Mouse (Mus musculus) forebrain, postnatal 0 days (tissue): ENCODE results near the gene Sept6. TPM values are rescaled to one million over a fixed set of nuclear protein-coding genes. Genes with fewer than 3 reads are reported as not detected.

ENCODE experiments used
- ATAC-seq: fragments of 200-750 bp; cut with Nextera tagmentation; 2 replicates; pipeline ENCODE4 v1.8.0; 2017; ENCODE audit warnings: mild to moderate bottlenecking, moderate library complexity
- DNase-seq: peaks from one replicate; pipeline ENCODE4 v3.0.0-alpha.2; 2015
- H3K27ac ChIP-seq: fragments of 300-500 bp; sonication (generic); 2 replicates; pipeline ENCODE4 v1.5.1; 2014; ENCODE audit warnings: low read depth, mild to moderate bottlenecking, antibody characterized with exemption, low read length, moderate library complexity, mixed read lengths
- H3K27me3 ChIP-seq: fragments of 300-500 bp; sonication (generic); 2 replicates; pipeline ENCODE4 v1.6.1; 2014; ENCODE audit warnings: mild to moderate bottlenecking, low read length, mixed read lengths; ENCODE audit not compliant: insufficient read depth
- H3K36me3 ChIP-seq: fragments of 300-500 bp; sonication (generic); 2 replicates; pipeline ENCODE4 v1.6.1; 2014; ENCODE audit warnings: mild to moderate bottlenecking, moderate library complexity; ENCODE audit not compliant: insufficient read depth
- H3K4me1 ChIP-seq: fragments of 300-500 bp; sonication (generic); 2 replicates; pipeline ENCODE4 v1.6.1; 2014; ENCODE audit warnings: antibody characterized with exemption; ENCODE audit not compliant: insufficient read depth
- H3K4me2 ChIP-seq: fragments of 300-500 bp; sonication (generic); 2 replicates; pipeline ENCODE4 v1.6.1; 2014; ENCODE audit warnings: low read depth, mild to moderate bottlenecking, moderate library complexity
- H3K4me3 ChIP-seq: fragments of 300-500 bp; sonication (generic); 2 replicates; pipeline ENCODE4 v1.5.1; 2014; ENCODE audit warnings: low read depth, low read length, mixed read lengths
- H3K9ac ChIP-seq: fragments of 300-500 bp; sonication (generic); 2 replicates; pipeline ENCODE4 v1.6.1; 2014; ENCODE audit warnings: mild to moderate bottlenecking
- H3K9me3 ChIP-seq: fragments of 300-500 bp; sonication (generic); 2 replicates; pipeline ENCODE4 v1.6.1; 2016; ENCODE audit warnings: low read length
- CTCF ChIP-seq: sonication (generic); IDR thresholded peaks from 2 replicates; pipeline ENCODE4 v1.5.1; 2016; ENCODE audit warnings: antibody characterized with exemption, control low read depth, low read depth
- WGBS: fragments of 180-500 bp; shearing (Covaris S2); extraction: QIAGEN DNeasy Blood & Tissue Kit; methylation state at CpG from one replicate; pipeline ENCODE4 v1.1.7; 2014; 5-methylcytosine and 5-hydroxymethylcytosine counted together
- polyA plus RNA-seq: library from polyadenylated mRNA; unstranded; fragments of >200 nt; fragmentation: Nextera tagmentation; extraction: Ambion mirVana; gene quantifications from 2 replicates; pipeline ENCODE4 v1.2.1, GENCODE M21; 2015
- total RNA-seq: library from RNA; depleted of rRNA; stranded (reverse); fragments of >200 nt; gene quantifications from 2 replicates; pipeline ENCODE4 v1.2.3, GENCODE M21; 2014; rRNA removed

The Sept6 gene
- total and polyA plus RNA-seq, 2 experiments from 2014 or later: 59.1 to 101 TPM

- Histone ChIP-seq H3K27ac (no peak overlapping the region), H3K27me3 (no peaks in the 10 kb centered on the region), H3K9me3 (no peaks in the 10 kb centered on the region), H3K36me3 (no peaks in the 10 kb centered on the region), H3K4me3 (no peak overlapping the region), H3K9ac (no peak overlapping the region), H3K4me1 (no peaks in the 10 kb centered on the region), H3K4me2 (no peak overlapping the region)
- no peak for DNase-seq
- no peak for ATAC-seq
- WGBS: 78% methylated on average over 3 of the region's 3 CpGs
- TF ChIP-seq CTCF: no peak
Observed at GRCm38 (mm10) chrX:36870372-36870771, 121.2 kb downstream of the Sept6 start.

GRCm38 (mm10) chrX:36864609-36865328 lies 126.8 kb downstream of the Sept6 start:
- no peak for ATAC-seq
- H3K27me3 ChIP-seq: no peaks in the 10 kb centered on the region
- H3K9ac ChIP-seq: no peak overlapping the region
- peak overlapping the region; percentile 41 for H3K4me3 ChIP-seq
- DNase-seq: no peak
- WGBS: 55% methylated on average over 8 of the region's 8 CpGs
- H3K36me3 ChIP-seq: no peaks in the 10 kb centered on the region
- H3K4me2 ChIP-seq: 0 out of 2 replicates have a peak overlapping the region, but pooled peaks have one; percentile 30
- H3K9me3 ChIP-seq: no peaks in the 10 kb centered on the region
- no peaks in the 10 kb centered on the region for H3K4me1 ChIP-seq
- no peak for TF ChIP-seq CTCF
- H3K27ac ChIP-seq: no peak overlapping the region

GRCm38 (mm10) chrX:36863766-36864608 lies 127.6 kb downstream of the Sept6 start:
- no peaks in the 10 kb centered on the region for H3K27me3 ChIP-seq
- H3K4me2 ChIP-seq: peak overlapping the region; percentile 48
- H3K9me3 ChIP-seq: no peaks in the 10 kb centered on the region
- WGBS: 23% methylated on average over 44 of the region's 44 CpGs
- ATAC-seq (peak; percentile 95), DNase-seq (peak; percentile 86)
- peak overlapping the region; percentile 41 for H3K4me3 ChIP-seq
- H3K9ac ChIP-seq: peak overlapping the region; percentile 31
- no peaks in the 10 kb centered on the region for H3K4me1 ChIP-seq
- no peak for TF ChIP-seq CTCF
- H3K27ac ChIP-seq: no peak overlapping the region
- H3K36me3 ChIP-seq: no peaks in the 10 kb centered on the region

Other genes with a start within 250 kb of the Sept6 start
- 0.33 TPM in 1 of 2 replicates, not detected in the other for gene Slc25a43, start 248.1 kb downstream of the Sept6 start, total RNA-seq
- gene Slc25a43, start 248.1 kb downstream of the Sept6 start, polyA plus RNA-seq: 0.13 and 0.54 TPM in 2 replicates
- 333 and 351 TPM in 2 replicates for gene Slc25a5, start 196.1 kb downstream of the Sept6 start, total RNA-seq
- gene Slc25a5, start 196.1 kb downstream of the Sept6 start, polyA plus RNA-seq: 466 and 495 TPM in 2 replicates
- 24.4 and 31.4 TPM in 2 replicates for gene Ube2a, start 117.9 kb downstream of the Sept6 start, total RNA-seq
- gene Ube2a, start 117.9 kb downstream of the Sept6 start, polyA plus RNA-seq: 125 and 145 TPM in 2 replicates
- gene C330007P06Rik, start 117.7 kb downstream of the Sept6 start, total RNA-seq: 30.6 and 36.1 TPM in 2 replicates
- 18.0 and 20.8 TPM in 2 replicates for gene C330007P06Rik, start 117.7 kb downstream of the Sept6 start, polyA plus RNA-seq
- 22.7 and 24.7 TPM in 2 replicates for gene Nkrf, start 88.9 kb downstream of the Sept6 start, total RNA-seq
- 8.7 and 10.5 TPM in 2 replicates for gene Nkrf, start 88.9 kb downstream of the Sept6 start, polyA plus RNA-seq
- gene Sowahd, start 57.1 kb upstream of the Sept6 start, total RNA-seq: not detected in 2 replicates
- 0.12 TPM in 1 of 2 replicates, not detected in the other for gene Sowahd, start 57.1 kb upstream of the Sept6 start, polyA plus RNA-seq
- gene Rpl39, start 93.6 kb upstream of the Sept6 start, total RNA-seq: 270 and 540 TPM in 2 replicates
- gene Rpl39, start 93.6 kb upstream of the Sept6 start, polyA plus RNA-seq: 360 and 524 TPM in 2 replicates
- 15.2 and 18.5 TPM in 2 replicates for gene Upf3b, start 118.5 kb upstream of the Sept6 start, total RNA-seq
- 17.8 and 21.1 TPM in 2 replicates for gene Upf3b, start 118.5 kb upstream of the Sept6 start, polyA plus RNA-seq
- gene Nkap, start 135.0 kb upstream of the Sept6 start, total RNA-seq: 25.2 and 30.6 TPM in 2 replicates
- gene Nkap, start 135.0 kb upstream of the Sept6 start, polyA plus RNA-seq: 10.6 and 19.5 TPM in 2 replicates
- gene Akap14, start 177.0 kb upstream of the Sept6 start, total RNA-seq: 0.31 and 0.48 TPM in 2 replicates
- 0.18 and 0.58 TPM in 2 replicates for gene Akap14, start 177.0 kb upstream of the Sept6 start, polyA plus RNA-seq
- 189 and 244 TPM in 2 replicates for gene Ndufa1, start 199.4 kb upstream of the Sept6 start, total RNA-seq
- gene Ndufa1, start 199.4 kb upstream of the Sept6 start, polyA plus RNA-seq: 644 and 741 TPM in 2 replicates
- gene Rnf113a1, start 199.5 kb upstream of the Sept6 start, total RNA-seq: 4.2 and 7.8 TPM in 2 replicates
- 22.9 and 24.0 TPM in 2 replicates for gene Rnf113a1, start 199.5 kb upstream of the Sept6 start, polyA plus RNA-seq
- gene Gm9, start 219.2 kb upstream of the Sept6 start, total RNA-seq: not detected in 2 replicates
- gene Gm9, start 219.2 kb upstream of the Sept6 start, polyA plus RNA-seq: not detected in 2 replicates
- not detected in 2 replicates for gene Rhox1, start 230.5 kb upstream of the Sept6 start, total RNA-seq
- gene Rhox1, start 230.5 kb upstream of the Sept6 start, polyA plus RNA-seq: not detected in 2 replicates